Mouse (Mus musculus) large intestine, adult 2 months (tissue): ENCODE results near the gene Slc35e2. TPM values are rescaled to one million over a fixed set of nuclear protein-coding genes. Genes with fewer than 3 reads are reported as not detected.
A peak's percentile ranks its signal among the peaks of the same experiment; 100 is the strongest.
"Not testable (repeated sequence)": the region's sequence is repeated elsewhere in the genome, so short reads cannot be mapped to it uniquely, and the experiment has no call there.

Experiments
- DNase-seq: peaks from one replicate; pipeline ENCODE4 v3.0.0-alpha.2; 2012; ENCODE audit warnings: low read depth, low spot score
- WGBS: fragments of 180-500 bp; shearing (Covaris S2); methylation state at CpG from one replicate; pipeline ENCODE4 v1.1.7; 2018; 5-methylcytosine and 5-hydroxymethylcytosine counted together
- polyA plus RNA-seq: library from polyadenylated mRNA; depleted of rRNA; stranded (reverse); fragments of >200 nt; gene quantifications from 2 replicates; pipeline ENCODE4 v1.2.3, GENCODE M21; 2012; rRNA removed

Gene Slc35e2
- polyA plus RNA-seq, result 11.4 and 23.7 TPM in 2 replicates

DNA sequence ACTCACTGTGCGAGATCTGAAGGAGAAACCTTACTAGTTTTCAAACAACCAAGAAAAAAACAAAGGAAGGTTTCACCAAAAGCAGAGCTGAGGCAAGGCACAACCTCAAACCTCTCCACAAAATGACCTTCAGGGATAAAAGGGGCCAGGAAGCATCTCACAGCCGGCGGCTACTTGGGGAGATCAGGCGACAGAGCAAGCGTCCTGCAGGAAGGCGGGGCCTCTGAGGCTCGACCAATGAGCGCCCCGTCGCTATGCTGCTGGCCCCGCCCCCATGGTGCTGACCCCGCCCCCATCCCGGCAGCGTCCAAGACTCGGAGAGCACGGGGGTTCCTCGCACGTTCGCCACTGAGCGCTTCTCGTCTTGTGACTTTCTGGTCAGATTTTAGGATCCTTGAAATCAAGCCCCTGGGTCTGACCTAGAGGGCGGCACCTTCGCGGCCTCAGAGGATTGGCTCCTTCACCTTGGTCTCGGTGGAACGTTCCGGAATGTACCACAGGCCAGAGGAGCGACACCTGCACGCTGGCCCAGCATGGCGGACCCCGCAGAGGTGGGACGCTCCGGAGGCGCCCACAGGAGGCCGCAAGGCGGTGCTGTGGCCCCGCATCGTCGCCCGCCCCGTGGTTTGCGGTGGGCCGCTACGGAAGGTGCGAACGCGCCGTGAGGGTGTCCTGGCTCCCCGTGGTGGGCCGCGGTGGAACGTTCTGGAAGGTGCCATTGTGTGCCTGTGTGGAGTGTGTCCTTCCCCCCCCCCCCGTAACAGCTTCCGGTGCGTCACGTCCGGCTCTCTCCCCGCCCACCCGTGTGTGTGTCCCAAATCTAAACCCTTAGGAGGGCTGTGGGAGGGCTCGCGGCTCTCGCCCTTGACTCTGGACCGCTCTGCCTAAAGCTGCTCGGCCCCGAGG lies at the start of gene Slc35e2:
TSS of gene Slc35e2 (plus strand) at position 326 of the 906 bp plus-strand sequence.
- peak; percentile 58 for DNase-seq
- WGBS, result under 1% methylated on average over 65 of the region's 65 CpGs

DNA sequence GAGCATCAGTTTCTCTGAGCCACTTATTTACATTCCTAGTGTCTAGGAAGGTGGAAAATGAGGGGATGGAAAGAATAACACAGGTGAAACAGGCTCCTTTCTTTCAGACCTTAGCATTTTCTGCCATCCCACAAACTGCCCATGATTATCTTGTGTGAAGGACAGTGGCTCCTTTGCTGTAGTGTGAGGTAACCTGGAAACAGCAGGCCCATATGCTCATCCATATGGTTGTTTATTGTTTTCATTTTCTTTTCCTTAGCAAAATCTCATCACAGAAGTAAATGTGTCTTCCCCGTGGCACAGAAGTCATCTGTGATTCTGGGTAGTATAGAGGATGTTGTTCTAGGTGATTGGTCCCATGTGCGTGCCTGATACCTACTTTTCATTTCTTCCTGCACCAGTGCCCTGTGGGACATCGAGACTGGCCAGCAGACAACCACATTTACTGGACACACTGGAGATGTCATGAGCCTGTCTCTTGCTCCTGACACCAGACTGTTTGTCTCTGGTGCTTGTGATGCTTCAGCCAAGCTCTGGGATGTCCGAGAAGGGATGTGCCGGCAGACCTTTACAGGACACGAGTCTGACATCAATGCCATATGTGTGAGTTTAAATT lies 48.2 kb upstream of the Slc35e2 start:
- WGBS, result 89% methylated on average over 6 of the region's 6 CpGs
- DNase-seq, result no peak

DNA sequence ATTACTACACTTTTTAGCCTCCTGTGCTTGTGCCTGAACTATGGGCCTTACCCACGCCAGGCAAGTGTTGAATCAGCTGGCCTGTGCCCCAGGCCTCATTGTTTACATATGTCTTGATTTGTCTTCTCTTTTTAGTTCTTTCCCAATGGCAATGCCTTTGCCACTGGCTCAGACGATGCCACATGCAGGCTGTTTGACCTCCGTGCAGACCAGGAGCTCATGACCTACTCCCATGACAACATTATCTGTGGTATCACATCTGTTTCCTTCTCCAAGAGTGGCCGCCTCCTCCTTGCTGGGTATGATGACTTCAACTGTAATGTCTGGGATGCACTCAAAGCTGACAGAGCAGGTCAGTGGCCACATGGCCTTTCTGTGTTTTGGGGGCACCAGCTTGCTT lies 46.3 kb upstream of the Slc35e2 start:
- no peak for DNase-seq
- WGBS, result 45% methylated on average over 4 of the region's 4 CpGs

DNA sequence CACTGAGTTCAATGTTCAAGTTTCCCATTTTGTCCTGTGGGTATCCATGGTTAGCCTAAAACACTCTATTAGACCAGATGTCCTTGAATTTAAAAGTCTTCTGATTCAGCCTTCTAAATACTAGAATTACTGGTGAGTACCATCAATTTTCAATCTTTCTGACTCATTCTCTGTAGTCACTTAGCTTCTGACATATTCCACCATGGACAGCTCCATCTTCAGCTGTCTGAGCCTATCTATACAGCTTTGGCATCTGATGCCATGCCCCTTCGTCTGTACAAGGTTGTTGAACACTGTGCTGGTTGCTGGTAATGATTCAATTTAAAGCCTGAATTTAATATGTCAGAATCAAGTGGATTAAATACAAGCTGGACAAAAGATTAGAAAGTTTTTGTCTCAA lies 45.8 kb upstream of the Slc35e2 start:
- DNase-seq, result no peak
- WGBS, result 34% methylated on average over 1 of the region's 1 CpGs

DNA sequence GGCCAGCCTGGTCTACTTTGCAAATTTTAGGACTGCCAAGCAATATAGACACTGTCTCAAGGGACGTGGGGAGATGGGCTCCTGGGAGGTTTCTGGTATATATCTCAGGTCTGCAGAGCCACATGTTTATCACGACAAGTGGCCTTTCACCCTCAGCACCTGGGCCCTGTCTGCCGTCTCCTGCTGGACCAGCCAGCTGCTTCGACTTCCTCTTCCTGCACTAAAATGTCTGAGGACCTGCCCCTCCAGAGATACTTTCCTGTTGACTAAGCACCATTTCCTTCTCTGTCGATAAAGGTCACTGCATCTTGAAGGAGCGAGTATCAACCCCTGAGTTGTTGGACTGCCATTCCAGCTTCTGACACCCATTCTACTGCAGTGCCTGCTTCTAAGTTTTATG lies 41.8 kb upstream of the Slc35e2 start:
- WGBS, result 16% methylated on average over 6 of the region's 6 CpGs
- no peak for DNase-seq

DNA sequence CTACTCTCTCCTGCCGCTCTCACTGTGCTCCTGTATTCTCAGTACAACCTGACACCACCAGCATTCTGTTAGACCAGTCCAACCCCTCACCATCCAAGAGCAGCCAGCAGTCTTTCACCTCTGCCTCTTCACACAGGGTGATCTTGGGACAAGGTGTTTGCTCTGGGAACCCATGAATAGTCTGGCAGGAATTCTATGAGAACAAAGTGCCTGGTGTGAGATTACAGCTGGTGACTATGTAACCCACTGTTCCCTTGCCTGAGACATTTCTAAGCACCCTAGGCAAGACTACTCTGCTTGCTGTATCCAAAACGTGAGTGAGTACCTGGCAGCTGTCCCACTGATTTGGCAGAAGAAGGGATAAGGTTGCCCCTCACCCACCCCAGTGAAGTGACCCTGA lies 40.3 kb upstream of the Slc35e2 start:
- no peak for DNase-seq

DNA sequence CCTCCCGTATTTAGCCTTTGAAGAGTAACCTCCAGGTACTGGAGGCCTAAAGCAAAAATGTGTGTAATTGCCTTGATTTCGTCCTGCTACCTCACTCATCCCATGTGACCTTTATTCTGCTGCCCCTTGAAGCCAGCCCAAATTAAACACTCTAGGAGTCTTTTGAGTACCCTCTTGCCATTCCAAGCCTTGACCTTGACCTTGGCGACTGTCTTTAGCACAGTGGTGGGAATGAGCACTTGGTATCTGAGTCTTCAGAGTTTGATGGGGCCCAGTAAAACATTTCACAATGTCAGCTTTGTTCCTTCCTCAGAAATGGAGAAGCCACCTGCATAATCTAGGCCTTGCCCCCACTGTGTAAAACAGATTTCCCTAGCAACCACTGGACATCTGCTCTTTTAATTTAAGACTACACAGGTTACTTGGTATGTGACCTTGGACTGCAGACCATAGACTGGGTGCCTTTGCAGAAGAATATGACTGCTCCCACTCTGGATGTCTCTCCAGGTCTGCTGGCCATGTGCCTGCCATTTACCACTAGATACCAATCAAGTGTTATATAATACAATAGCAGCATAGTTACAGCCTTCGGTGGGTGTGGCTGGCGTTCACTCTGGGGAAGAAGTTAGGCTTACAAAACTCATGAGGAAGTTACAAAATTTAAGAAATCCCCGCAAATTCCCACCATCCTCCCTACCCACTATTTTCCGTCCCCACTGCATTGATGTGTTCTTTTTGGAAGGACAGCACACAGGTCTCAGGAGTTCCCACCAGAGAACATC lies 39.4 kb upstream of the Slc35e2 start, which contains the start of gene Nadk:
TSS of gene Nadk (plus strand) at position 718 of the 782 bp plus-strand sequence.
- 23% methylated on average over 7 of the region's 7 CpGs for WGBS
- no peak for DNase-seq

More for the DNA sequence above, 40.3 kb upstream of the Slc35e2 start:
- 48% methylated on average over 2 of the region's 2 CpGs for WGBS

DNA sequence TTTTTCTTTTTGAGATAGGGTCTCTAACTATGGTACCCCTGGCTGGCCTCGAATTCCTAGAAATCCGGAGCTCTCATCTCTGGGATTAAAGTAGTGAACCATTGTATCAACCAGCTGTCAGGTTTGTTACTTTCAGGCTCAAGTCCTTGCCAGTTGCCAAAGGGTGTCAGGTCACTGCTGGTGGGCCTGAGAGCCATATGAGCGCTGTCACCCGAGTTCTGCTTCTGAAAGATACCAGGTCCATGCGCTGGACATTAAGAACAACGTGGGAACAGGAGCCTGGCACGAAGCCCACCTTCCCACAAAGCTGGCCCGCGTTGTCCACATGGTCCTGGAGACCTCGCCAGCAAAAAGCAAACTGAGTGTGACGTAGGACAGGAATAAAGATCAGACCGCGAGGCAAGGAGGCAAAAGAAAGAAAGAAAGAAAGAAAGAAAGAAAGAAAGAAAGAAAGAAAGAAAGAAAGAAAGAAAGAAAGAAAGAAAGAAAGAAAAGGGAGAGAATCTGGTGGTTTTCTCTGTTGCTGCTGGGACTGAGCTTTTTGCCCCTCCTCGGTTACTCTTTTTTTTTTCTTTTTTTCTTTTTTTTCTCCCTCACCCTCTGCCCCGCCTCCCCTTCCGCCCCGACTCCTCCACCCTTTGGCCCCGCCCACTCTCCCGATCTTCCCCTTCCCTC lies 38.4 kb upstream of the Slc35e2 start:
- WGBS, result 2% methylated on average over 19 of the region's 19 CpGs
- no peak for DNase-seq

DNA sequence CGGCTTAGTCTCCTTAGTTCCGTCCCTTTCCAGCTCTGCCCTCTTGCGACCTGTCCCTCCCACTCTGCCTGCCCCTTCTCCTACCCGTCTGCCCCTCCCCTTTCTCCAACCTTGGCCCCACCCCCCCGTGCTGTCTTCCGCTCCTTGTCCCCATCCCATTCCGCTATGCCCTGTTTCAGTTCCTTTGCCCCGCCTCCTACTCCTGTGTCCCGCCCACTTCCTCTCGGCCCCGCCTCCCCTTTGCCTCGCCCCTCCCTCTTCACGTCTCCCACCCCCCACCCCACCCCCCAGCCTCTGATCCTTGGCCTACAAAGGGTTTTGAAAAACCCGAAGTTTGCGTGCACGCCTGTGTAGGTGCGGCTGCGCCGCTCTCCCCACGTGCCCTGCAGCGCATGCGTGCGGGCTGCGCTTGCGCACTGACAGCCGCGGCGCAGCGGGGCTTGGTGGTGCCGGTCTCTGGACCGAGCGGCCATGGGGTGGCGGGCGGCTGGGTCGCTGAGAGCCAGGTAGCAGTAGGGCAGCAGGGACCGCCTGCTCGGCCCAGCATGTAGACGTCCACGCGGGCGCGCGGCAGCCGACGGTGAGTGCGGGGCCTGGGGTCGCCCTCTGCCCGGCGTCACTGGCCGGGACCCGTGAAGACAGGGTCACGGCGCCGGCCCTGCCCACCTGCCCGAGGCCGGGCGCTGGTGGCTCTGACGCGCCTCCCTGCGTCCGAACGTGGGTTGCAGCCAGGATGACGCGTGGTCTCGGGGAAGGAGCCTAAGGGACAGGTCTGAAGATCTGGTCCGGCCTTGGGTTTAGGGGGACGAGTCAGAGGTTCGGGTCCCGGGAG lies 37.6 kb upstream of the Slc35e2 start:
- peak; percentile 93 for DNase-seq
- WGBS, result 1% methylated on average over 69 of the region's 69 CpGs

DNA sequence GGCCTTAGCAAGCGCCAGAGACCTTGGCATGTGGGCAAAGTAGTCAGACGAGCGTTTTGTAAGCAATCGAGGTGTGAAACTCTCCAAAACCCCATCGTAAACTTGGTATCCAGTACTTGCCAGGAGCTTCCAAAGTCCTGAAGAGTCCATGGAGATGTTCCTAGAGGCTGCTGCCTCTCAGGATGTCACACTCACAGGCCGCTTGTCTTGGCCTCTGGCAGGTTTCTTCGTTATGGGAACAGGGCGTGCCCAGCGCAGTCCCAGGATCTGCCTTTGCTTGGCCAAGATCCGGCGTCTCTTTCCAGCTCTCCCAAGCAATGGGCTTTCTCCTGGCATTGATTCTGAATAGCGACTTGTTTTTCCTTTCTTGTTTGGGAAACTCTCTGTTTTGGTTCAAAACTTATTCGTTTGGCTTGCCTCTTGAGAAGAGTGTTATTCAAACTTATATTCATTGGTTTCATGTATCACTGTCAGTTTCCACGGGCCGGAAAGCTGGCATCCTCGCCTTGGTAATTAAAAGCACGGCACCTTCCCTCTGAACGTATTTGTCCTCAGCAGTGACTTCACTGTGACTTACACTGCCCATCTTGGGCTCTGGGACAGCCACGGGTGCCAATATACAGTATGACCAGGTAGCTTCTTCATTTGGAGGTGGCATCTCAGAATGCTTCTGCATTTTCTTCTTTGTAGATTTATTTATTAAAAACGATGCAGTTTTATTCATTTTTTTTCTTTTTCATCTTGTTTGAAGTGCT lies 36.7 kb upstream of the Slc35e2 start:
- no peak for DNase-seq
- WGBS, result 4% methylated on average over 20 of the region's 20 CpGs

DNA sequence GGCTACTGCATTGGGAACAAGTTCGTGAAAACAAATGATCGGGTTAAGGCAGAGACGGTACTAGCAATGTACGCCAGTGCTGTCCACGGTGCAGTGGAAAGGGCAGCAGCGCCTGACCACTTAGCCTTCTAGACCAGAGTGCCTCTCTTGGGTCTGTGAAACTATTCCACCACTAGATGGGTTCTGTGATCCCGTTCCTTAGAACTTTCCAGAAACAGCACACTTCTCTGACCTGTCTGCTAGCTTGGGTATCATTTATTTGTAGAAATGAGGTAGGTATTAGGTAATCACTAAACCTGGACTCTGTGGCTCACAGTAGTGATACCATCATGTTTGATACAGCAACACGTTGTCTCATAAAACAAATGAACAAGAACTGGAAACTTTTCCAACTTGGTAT lies 34.7 kb upstream of the Slc35e2 start:
- 60% methylated on average over 8 of the region's 8 CpGs for WGBS
- no peak for DNase-seq

DNA sequence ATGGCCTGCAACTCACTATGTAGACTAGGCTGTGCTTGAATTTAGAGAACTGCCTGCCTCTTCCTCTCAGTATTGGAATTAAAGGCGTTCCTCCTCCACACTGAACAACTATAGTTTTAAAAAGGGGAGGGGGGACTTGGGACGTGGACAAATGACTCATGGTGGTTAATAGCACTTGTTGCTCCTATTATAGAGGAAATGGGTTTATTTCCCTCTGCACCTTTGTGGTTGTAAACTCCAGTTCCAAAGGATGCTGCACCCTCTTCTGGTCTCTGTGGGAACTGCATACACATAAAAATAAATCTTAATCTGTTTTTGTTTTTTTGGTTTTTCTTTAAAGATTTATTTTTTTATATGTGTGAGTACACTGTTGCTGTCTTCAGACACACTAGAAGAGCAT lies 33.0 kb upstream of the Slc35e2 start:
- no peak for DNase-seq
- 3% methylated on average over 2 of the region's 2 CpGs for WGBS

DNA sequence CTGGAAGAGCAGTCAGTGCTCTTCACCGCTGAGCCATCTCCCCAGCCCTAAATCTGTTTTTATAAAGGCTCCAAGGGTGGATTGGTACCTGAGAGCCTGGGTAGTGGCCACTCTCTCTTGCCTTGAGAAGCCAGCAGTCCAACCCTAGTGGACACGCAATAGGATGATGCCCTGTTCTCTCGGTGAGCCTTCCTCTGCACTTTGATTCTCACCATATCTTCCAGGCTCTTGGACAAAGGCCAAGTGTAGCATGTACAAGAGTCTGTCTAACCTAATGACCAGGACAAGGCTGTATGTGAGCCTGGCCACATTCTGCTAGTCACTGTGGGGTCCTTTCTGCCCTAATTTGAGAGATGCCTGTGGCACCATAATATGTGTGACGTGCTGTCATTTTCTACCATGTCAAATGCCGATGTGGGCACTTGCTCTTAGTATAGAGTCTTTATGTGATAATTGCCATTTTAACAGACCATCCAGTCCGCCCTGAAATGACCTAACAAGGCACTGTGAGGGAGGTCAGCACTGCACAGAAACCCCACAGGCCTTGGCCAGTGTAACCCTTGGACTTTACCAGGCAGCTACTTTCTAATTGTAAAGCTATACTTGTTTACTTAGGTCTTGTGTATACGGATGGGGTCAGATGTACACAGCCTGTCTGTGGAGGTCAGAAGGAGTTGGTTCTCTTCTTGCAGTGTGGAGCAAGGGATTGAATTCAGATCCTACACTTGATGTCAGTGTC lies 32.4 kb upstream of the Slc35e2 start:
- DNase-seq, result no peak
- 57% methylated on average over 7 of the region's 7 CpGs for WGBS

DNA sequence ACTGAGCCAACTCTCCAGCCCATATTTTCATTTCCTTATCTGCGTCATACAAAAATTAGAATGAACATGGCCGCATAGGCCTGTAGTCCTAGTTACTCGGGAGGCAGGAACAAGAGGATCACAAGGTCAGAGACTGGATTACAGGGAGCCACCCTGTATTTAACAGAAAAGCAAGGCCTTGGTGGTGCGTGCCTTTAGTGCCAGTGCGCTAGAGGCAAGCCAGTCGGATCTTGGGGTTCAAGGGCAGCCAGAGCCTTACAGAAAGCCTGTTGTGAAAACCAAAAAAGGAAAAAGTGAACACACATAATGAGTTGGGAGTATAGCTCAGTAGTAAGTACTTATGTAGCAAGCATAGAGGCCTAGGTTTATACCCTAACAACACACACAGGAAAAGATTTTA lies 31.4 kb upstream of the Slc35e2 start:
- DNase-seq, result no peak
- WGBS, result 80% methylated on average over 6 of the region's 6 CpGs

DNA sequence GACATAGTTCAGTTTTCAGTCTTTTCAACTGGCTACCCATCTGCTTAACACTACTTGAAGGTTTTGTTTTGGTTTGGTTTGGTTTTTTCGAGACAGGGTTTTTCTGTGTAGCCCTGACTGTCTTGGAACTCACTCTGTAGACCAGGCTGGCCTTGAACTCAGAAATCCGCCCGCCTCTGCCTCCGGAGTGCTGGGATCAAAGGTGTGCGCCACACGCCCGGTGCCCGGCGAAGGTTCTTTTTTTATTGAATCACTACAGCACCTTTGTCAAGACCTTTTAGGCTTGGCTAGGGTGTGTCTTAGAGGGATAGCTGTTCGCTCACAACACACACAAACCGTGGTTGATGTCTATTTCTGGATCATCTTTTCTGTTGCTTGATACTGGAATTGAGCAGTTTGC lies 30.9 kb upstream of the Slc35e2 start:
- DNase-seq, result not testable (repeated sequence)
- WGBS, result 45% methylated on average over 11 of the region's 11 CpGs

DNA sequence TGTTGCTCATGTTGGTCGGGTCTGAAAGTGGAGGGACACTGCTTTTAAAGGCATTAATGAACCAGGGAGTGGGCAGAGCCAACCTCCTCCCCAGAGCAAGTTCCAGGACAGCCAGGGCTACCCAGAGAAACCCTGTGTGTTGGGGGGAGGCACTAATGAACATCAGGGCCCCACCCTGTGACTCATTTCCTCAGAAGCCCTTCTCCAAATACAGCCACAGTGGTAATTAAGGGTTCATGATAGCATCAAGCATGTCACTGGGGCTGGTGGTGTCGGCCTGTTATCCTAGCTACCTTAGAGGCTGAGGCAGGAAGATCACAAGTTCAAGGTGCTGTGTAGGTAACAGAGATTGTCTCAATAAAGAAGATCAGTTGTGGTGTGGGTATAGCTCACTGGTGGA lies 29.8 kb upstream of the Slc35e2 start:
- WGBS, result 31% methylated on average over 2 of the region's 2 CpGs
- DNase-seq, result no peak

DNA sequence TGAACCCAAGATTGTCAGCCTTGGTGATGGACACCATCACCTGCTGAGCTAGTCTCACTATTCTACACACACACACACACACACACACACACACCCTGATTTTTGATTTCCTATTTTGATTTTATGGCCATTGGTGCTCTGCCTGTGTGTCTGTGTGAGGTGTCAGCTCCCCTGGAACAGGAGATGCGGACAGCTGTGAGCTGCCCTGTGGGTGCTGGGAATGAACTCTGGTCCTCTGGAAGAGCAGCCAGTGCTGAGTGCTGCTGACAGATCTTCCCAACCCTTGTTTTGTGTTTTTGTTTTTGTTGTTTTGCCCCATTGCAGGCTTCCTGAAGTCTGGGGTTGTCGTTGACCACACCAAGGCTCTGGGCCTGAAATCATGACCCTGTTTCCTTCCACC lies 28.1 kb upstream of the Slc35e2 start:
- DNase-seq, result no peak
- 77% methylated on average over 2 of the region's 2 CpGs for WGBS

DNA sequence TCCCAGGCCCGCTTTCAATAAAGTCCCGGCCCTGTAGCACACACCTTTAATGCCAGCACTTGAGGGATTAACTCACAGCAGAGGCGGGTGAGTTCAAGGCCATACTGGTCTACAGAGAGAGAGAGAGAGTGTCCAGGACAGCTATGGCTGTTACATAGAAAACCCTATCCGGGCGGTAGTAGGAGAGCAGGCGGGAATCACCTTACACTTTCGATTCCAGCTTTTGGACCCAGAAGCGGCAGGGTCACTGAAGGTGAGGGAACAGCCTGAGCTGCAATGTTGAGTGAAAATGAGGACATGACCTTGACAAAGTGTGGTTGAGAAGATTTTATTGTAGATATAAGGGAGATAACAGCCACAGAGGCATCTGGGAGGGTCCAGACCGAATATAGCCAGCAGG lies 27.3 kb upstream of the Slc35e2 start:
- WGBS, result 51% methylated on average over 9 of the region's 9 CpGs
- no peak for DNase-seq
